Mouse (Mus musculus) thymus, adult 2 months (tissue): ENCODE data around the gene Dhx8.

Experiments used
- CTCF ChIP-seq: fragments of 200-500 bp; IDR thresholded peaks from 2 replicates; pipeline ENCODE4 v1.5.1; 2012; ENCODE audit warnings: mild to moderate bottlenecking, control low read depth, low read length, moderate library complexity, borderline replicate concordance; ENCODE audit not compliant: control insufficient read depth, poor library complexity, insufficient read depth; ENCODE audit errors: extremely low read depth
- POLR2A ChIP-seq: fragments of 200-500 bp; IDR thresholded peaks from 2 replicates; pipeline ENCODE4 v1.6.1; 2012; ENCODE audit warnings: mild to moderate bottlenecking, low read length, control low read depth, moderate library complexity; ENCODE audit not compliant: control insufficient read depth, poor library complexity, insufficient read depth; ENCODE audit errors: extremely low read depth

DNA sequence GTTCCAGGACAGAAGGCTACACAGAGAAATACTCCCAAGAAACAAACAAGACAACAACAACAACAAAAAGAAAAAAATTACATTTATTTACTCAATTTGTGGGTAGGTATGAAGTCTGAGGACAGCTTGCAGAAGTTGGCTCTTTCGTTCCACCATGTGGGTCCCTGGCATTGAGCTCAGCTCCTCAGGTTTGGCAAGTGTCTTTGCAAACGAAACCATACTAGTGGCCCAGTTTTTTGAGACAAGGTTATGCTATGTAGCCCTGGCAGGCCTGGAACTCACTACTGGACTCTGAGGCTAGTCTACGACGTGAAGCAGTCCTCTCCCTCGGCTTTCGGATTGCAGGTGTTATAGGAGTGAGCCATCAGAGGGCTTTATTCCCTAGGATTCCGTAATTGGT lies 32.7 kb upstream of the Dhx8 start:
- no peak for TF ChIP-seq CTCF
- no peak for TF ChIP-seq POLR2A
